Mouse (Mus musculus) heart, embryonic 15.5 days (tissue): ENCODE results near the gene Zfp120. TPM values are rescaled to one million over a fixed set of nuclear protein-coding genes. Genes with fewer than 3 reads are reported as not detected.

ENCODE experiments used
- polyA plus RNA-seq: library from polyadenylated mRNA; unstranded; fragments of >200 nt; fragmentation: Nextera tagmentation; extraction: Ambion mirVana; gene quantifications from 2 replicates; pipeline ENCODE4 v1.2.1, GENCODE M21; 2015

Gene Zfp120
- polyA plus RNA-seq, 1 experiment from 2014 or later: 5.2 TPM

Other genes starting within 250 kb of the Zfp120 start
- gene Gm10770, start 43.0 kb upstream of the Zfp120 start, polyA plus RNA-seq: not detected in 2 replicates
- gene Gm14139, start 45.0 kb upstream of the Zfp120 start, polyA plus RNA-seq: not detected in 2 replicates
- 4.1 and 4.9 TPM in 2 replicates for gene Zfp937, start 81.4 kb upstream of the Zfp120 start, polyA plus RNA-seq
- 2.0 and 2.7 TPM in 2 replicates for gene Gm21994, start 118.9 kb upstream of the Zfp120 start, polyA plus RNA-seq
- not detected in 2 replicates for gene Gm14124, start 120.8 kb upstream of the Zfp120 start, polyA plus RNA-seq
- gene Gm10130, start 187.0 kb upstream of the Zfp120 start, polyA plus RNA-seq: 1.9 TPM in 1 of 2 replicates, not detected in the other
- 4.1 and 4.7 TPM in 2 replicates for gene 3300002I08Rik, start 226.1 kb upstream of the Zfp120 start, polyA plus RNA-seq